Mouse (Mus musculus): ENCODE results near the gene Eipr1. TPM values are rescaled to one million over a fixed set of nuclear protein-coding genes. Genes with fewer than 3 reads are reported as not detected.

Eipr1 gene
- polyA plus RNA-seq, 1 experiment: 57.7 TPM

- WGBS: 80% methylated on average over 8 of the region's 8 CpGs
- no peak for TF ChIP-seq CTCF (IDR thresholded peaks at IDR 0.05; ENCODE audit: extremely low read depth, insufficient read length, insufficient replicate concordance, low read depth, low read length)
- TF ChIP-seq POLR2A (IDR thresholded peaks at IDR 0.05; ENCODE audit: low read depth, low read length): no peak
- no peaks in the 10 kb centered on the region for H3K4me1 ChIP-seq (ENCODE audit: control insufficient read depth, insufficient read depth, insufficient read length, low read length)
- no peaks in the 10 kb centered on the region for H3K27me3 ChIP-seq (ENCODE audit: control insufficient read depth, insufficient read depth, low read length)
- no peak overlapping the region for H3K27ac ChIP-seq (ENCODE audit: insufficient read depth, low read depth, low read length)
- no peak overlapping the region for H3K4me3 ChIP-seq (ENCODE audit: low read depth, low read length)
- H3K36me3 ChIP-seq (ENCODE audit: control insufficient read depth, insufficient read depth, low read length): 0 out of 2 replicates have a peak, but pooled peaks cover 2% of the 10 kb centered on the region
Observed at GRCm38 (mm10) chr12:28874781-28875251, 123.2 kb downstream of the Eipr1 start.

DNA sequence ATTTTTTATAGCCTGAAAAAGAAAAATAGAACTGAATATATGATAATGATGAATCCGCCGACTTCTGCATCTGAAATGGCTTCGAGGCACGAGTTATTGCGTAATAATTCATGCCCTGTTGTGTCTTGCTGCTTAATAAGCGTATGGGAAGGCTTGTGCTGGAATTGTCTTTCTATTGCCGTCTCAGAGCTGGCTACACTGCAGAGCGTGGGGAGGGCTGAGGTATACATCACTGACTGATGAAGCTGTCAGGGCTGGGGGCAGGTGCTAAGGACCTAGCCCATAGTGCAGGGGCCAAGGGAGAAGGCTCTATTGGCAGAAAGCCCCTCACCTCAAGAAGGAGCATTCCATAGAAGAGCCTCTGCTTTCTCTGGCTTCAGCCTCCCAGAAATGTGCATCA, 123.9 kb downstream of the Eipr1 start:
- H3K27ac ChIP-seq (ENCODE audit: insufficient read depth, low read depth, low read length): no peak overlapping the region
- H3K36me3 ChIP-seq (ENCODE audit: control insufficient read depth, insufficient read depth, low read length): no peaks in the 10 kb centered on the region
- H3K4me1 ChIP-seq (ENCODE audit: control insufficient read depth, insufficient read depth, insufficient read length, low read length): no peaks in the 10 kb centered on the region
- H3K27me3 ChIP-seq (ENCODE audit: control insufficient read depth, insufficient read depth, low read length): no peaks in the 10 kb centered on the region
- TF ChIP-seq CTCF (IDR thresholded peaks at IDR 0.05; ENCODE audit: extremely low read depth, insufficient read length, insufficient replicate concordance, low read depth, low read length): no peak
- TF ChIP-seq POLR2A (IDR thresholded peaks at IDR 0.05; ENCODE audit: low read depth, low read length): no peak
- WGBS: 86% methylated on average over 8 of the region's 8 CpGs
- H3K4me3 ChIP-seq (ENCODE audit: low read depth, low read length): no peak overlapping the region

- Histone ChIP-seq H3K4me3 (ENCODE audit: low read depth, low read length) (no peak overlapping the region), H3K27me3 (ENCODE audit: control insufficient read depth, insufficient read depth, low read length) (no peaks in the 10 kb centered on the region), H3K27ac (ENCODE audit: insufficient read depth, low read depth, low read length) (no peak overlapping the region), H3K36me3 (ENCODE audit: control insufficient read depth, insufficient read depth, low read length) (0 out of 2 replicates have a peak, but pooled peaks cover 2% of the 10 kb centered on the region), H3K4me1 (ENCODE audit: control insufficient read depth, insufficient read depth, insufficient read length, low read length) (no peaks in the 10 kb centered on the region)
- TF ChIP-seq CTCF (IDR thresholded peaks at IDR 0.05; ENCODE audit: extremely low read depth, insufficient read length, insufficient replicate concordance, low read depth, low read length): no peak
- TF ChIP-seq POLR2A (IDR thresholded peaks at IDR 0.05; ENCODE audit: low read depth, low read length): no peak
Observed at GRCm38 (mm10) chr12:28880471-28880870, 128.9 kb downstream of the Eipr1 start.

DNA sequence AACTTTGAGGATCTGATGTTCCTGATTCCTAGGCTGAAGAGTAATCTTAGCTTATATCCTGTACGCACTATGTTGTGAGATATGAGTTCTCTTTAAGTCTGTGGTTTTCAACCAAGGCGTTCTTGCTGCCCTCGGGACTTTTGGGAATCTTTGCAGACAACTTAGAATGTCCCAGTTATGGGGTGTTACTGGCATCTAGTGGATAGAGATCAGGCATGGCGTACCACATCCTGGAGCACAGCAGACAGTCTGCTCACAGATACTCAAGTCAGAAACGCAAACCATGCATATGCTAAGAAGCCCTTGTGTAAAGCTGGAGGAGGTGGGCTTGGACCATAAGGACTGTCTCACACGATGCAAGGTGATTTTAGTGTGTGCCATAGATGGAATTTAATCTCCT, 136.1 kb downstream of the Eipr1 start:
- WGBS: 84% methylated on average over 6 of the region's 6 CpGs

GRCm38 (mm10) chr12:28889068-28889674, 137.6 kb downstream of the Eipr1 start:
- H3K36me3 ChIP-seq (ENCODE audit: control insufficient read depth, insufficient read depth, low read length): no peaks in the 10 kb centered on the region
- no peak for TF ChIP-seq POLR2A (IDR thresholded peaks at IDR 0.05; ENCODE audit: low read depth, low read length)
- 74% methylated on average over 7 of the region's 7 CpGs for WGBS
- no peaks in the 10 kb centered on the region for H3K27me3 ChIP-seq (ENCODE audit: control insufficient read depth, insufficient read depth, low read length)
- no peak overlapping the region for H3K4me3 ChIP-seq (ENCODE audit: low read depth, low read length)
- H3K27ac ChIP-seq (ENCODE audit: insufficient read depth, low read depth, low read length): no peak overlapping the region
- H3K4me1 ChIP-seq (ENCODE audit: control insufficient read depth, insufficient read depth, insufficient read length, low read length): no peaks in the 10 kb centered on the region

More for the DNA sequence above, 136.1 kb downstream of the Eipr1 start:
- TF ChIP-seq CTCF (IDR thresholded peaks at IDR 0.05; ENCODE audit: extremely low read depth, insufficient read length, insufficient replicate concordance, low read depth, low read length) (no peak), POLR2A (IDR thresholded peaks at IDR 0.05; ENCODE audit: low read depth, low read length) (no peak)
- Histone ChIP-seq H3K27ac (ENCODE audit: insufficient read depth, low read depth, low read length) (no peak overlapping the region), H3K36me3 (ENCODE audit: control insufficient read depth, insufficient read depth, low read length) (0 out of 2 replicates have a peak, but pooled peaks cover 2% of the 10 kb centered on the region), H3K4me1 (ENCODE audit: control insufficient read depth, insufficient read depth, insufficient read length, low read length) (no peaks in the 10 kb centered on the region), H3K27me3 (ENCODE audit: control insufficient read depth, insufficient read depth, low read length) (no peaks in the 10 kb centered on the region), H3K4me3 (ENCODE audit: low read depth, low read length) (no peak overlapping the region)

- Histone ChIP-seq H3K4me3 (ENCODE audit: low read depth, low read length) (no peak overlapping the region), H3K36me3 (ENCODE audit: control insufficient read depth, insufficient read depth, low read length) (no peaks in the 10 kb centered on the region), H3K27me3 (ENCODE audit: control insufficient read depth, insufficient read depth, low read length) (no peaks in the 10 kb centered on the region), H3K4me1 (ENCODE audit: control insufficient read depth, insufficient read depth, insufficient read length, low read length) (no peaks in the 10 kb centered on the region), H3K27ac (ENCODE audit: insufficient read depth, low read depth, low read length) (no peak overlapping the region)
- 45% methylated on average over 5 of the region's 5 CpGs for WGBS
- no peak for TF ChIP-seq CTCF (IDR thresholded peaks at IDR 0.05; ENCODE audit: extremely low read depth, insufficient read length, insufficient replicate concordance, low read depth, low read length)
- TF ChIP-seq POLR2A (IDR thresholded peaks at IDR 0.05; ENCODE audit: low read depth, low read length): no peak
Observed at GRCm38 (mm10) chr12:28891523-28891922, 139.9 kb downstream of the Eipr1 start.

DNA sequence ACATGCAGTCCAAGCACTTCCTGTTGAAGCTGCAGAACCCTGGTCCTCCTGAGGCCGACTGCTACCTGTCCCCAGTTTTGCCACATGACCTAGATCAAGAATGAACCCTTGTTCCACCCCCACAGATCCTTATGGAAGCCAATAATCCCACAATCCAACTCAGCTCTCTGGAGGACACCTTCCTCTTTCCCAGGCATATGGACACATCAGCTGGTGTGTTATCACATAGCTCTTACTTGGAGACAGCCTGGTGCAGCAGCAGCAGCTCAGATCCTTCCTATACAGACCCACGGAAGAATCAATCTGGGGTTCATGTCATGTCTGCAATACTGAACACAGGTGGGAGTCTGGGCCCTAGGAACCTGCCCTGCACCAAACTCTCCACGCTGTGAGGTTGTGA, 145.0 kb downstream of the Eipr1 start:
- Histone ChIP-seq H3K27me3 (ENCODE audit: control insufficient read depth, insufficient read depth, low read length) (no peaks in the 10 kb centered on the region), H3K36me3 (ENCODE audit: control insufficient read depth, insufficient read depth, low read length) (no peaks in the 10 kb centered on the region), H3K4me3 (ENCODE audit: low read depth, low read length) (no peak overlapping the region), H3K4me1 (ENCODE audit: control insufficient read depth, insufficient read depth, insufficient read length, low read length) (peaks cover 4% of the 10 kb centered on the region; the same call in 1 of the 2 replicates), H3K27ac (ENCODE audit: insufficient read depth, low read depth, low read length) (no peak overlapping the region)
- whole genome bisulfite sequencing: 72% methylated on average over 3 of the region's 3 CpGs
- TF ChIP-seq CTCF (IDR thresholded peaks at IDR 0.05; ENCODE audit: extremely low read depth, insufficient read length, insufficient replicate concordance, low read depth, low read length) (no peak), POLR2A (IDR thresholded peaks at IDR 0.05; ENCODE audit: low read depth, low read length) (no peak)

All from small intestine, adult 2 months (tissue).